Mouse (Mus musculus): ENCODE measurements around the gene Col9a1.

Gene Col9a1

DNA sequence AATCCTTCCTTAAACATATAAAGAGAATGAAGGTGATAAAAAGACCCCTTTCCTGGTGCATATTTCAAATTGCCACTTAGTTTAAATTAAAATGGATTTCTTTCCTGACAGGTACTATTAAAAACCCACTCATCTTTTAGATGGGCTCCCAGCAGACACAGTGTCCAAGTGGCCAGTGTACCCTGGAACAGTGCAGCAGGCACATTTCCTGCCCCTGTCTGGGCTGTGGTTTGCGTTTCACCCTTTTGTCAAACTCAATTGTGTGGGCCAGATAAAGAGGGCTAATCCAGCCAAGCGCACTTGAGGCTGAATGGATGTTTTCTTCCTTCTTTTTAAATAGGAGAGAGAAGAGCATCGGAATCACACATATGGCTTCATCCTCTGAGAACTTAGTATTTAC lies 89.6 kb downstream of the Col9a1 start:
- in situ Hi-C loops (cut with MboI; ENCODE audit: unreplicated experiment in 2 of 2): no loop called here

GRCm38 (mm10) chr1:24286360-24286759 lies 109.0 kb downstream of the Col9a1 start:
- in situ Hi-C loops (cut with MboI; ENCODE audit: unreplicated experiment in 2 of 2): no loop called here

DNA sequence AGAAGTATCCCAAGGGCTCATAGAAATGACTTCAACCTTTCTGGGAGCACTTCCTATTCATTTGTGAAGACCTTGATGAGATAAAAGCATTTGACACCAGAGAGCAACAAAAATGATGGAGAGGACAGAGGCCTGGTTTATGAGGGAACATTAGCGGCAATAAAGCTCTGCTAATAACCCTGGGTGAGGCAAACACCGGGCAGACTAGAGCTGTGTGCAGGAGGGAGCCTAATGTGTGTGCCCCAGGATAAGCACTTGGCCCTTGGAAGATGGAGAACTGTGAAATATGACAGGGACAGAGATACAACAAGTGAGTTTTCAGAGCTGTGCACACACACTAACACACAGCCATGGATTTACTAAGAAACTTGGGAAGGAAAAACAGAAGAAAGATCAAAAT lies 115.1 kb downstream of the Col9a1 start:
- in situ Hi-C loops (cut with MboI; ENCODE audit: unreplicated experiment in 2 of 2): no loop called here

GRCm38 (mm10) chr1:24294979-24295942 lies 117.9 kb downstream of the Col9a1 start:
- in situ Hi-C loops (cut with MboI; ENCODE audit: unreplicated experiment in 2 of 2): no loop called here

DNA sequence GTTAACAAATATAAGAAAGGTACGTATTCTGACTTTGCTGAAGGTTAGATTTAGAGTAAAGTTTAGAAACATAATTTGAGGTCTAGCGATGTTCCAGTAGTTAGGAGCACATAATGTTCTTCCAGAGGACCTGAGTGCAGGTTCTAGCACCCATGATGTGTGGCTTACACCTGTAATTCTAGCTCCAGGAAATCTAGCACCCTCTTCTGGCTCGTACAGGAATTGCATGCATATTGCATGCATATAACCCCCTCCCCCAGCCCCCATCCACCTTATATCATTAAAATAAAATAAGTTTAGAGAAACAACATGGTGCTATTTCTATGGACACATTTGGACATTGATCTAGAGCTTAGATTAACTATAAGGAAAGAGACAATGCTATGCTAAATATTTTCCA lies 123.3 kb downstream of the Col9a1 start:
- in situ Hi-C loops (cut with MboI; ENCODE audit: unreplicated experiment in 2 of 2): no loop called here

All from v-Abl transformed pro-B cells (cell line).